Mouse (Mus musculus) inflammation-experienced regulatory T-cells, adult 6 months (primary cell): ENCODE data around the gene Gm28043. TPM values are rescaled to one million over a fixed set of nuclear protein-coding genes. Genes with fewer than 3 reads are reported as not detected.

ENCODE experiments used
- ATAC-seq: one replicate; pipeline ENCODE4 v1.8.0; 2017
- polyA plus RNA-seq, 3 experiments: library from polyadenylated mRNA; unstranded; fragments of 100-300 nt; shearing (Covaris generic); gene quantifications; one replicate each; pipeline ENCODE4 v1.2.1; 2017

Gm28043 gene
- polyA plus RNA-seq, 3 experiments from 2014 or later, result 3.7 to 4.4 (median 4.1) TPM

- no peak for ATAC-seq
Measured at GRCm38 (mm10) chr17:29681669-29682068, 67.0 kb downstream of the Gm28043 start.

DNA sequence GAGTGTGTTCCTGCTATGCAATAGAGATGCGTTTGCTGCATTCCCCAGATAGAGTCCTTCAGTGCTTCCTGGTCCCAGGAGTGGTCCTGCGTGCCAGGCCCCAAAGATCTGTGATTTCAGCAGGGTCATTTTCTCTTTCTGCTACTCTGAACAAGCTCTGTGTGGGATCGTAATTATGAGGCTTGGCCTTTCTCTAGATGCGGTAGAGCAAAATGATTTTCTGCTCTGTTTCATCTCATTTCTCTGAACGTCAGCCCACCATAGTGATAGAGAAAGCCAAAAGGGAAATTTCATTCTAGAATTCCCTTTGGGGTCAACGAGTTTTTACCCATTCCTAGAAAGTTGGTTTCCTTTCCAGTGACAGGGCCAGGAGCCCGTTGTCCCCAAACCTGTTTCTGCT, 67.6 kb downstream of the Gm28043 start:
- ATAC-seq, result no peak

DNA sequence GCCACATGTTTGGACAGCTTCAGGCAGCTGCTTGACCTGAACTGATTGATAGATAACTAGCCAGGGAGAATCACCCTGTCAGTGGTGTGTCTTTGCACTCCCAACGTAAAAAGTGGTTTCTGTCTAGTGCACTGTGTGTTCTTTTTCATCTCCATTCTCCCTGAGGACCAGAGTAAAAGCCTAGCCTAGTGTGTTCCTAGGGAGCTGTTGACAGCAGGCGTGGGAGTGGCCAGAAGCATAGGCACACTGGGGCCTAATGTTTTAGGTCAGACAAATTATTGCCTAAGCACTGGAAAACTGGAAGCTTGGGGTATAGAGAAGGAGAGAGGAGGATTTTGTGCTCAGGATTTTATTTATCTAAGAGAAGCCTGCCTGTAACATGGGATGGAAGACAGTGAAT, 68.5 kb downstream of the Gm28043 start:
- ATAC-seq, result no peak

DNA sequence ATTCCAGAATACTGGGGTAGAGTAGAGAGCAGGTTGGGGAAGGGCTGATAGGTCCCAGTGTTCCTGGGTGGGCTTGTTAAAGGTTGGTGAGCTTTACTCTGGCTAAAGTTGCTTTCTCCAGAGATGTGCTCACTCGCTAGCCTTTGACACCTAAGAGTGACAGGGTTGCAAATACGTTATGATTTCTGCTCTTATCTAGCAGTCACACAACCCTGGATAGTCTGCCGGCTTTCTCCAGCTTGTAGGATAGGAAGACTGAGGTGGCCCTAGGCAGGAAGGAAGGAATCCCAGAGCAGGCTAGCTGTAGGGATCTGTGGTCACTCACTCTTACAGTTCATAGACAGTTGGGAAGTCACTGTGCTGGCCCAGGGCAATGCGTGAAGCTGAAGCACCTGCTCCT, 69.6 kb downstream of the Gm28043 start:
- no peak for ATAC-seq

GRCm38 (mm10) chr17:29686771-29687170, 72.1 kb downstream of the Gm28043 start:
- ATAC-seq, result no peak

- no peak for ATAC-seq
Measured at GRCm38 (mm10) chr17:29687373-29687772, 72.7 kb downstream of the Gm28043 start.

DNA sequence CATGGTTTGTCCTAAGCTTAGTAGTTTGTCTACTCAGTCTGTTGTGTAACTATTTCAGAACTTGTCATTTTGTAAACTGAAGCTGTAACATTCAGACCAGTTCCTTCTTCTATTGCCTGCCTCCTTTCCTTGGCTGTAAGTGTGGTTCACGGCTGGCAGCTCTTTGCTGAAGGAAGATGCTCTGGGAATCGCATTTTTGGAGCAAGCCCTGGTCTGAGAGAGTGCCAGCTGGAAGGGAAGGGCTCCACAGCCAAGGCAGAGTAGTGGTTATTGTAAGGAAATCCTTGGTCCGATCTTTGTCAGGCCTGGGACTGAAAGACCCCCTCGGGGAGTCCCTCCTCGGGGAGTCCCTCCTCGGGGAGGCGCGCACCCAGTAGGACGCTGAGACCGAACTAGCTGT, 73.9 kb downstream of the Gm28043 start:
- no peak for ATAC-seq

GRCm38 (mm10) chr17:29690257-29690656, 75.6 kb downstream of the Gm28043 start:
- ATAC-seq, result no peak

- no peak for ATAC-seq
Measured at GRCm38 (mm10) chr17:29692827-29693226, 78.2 kb downstream of the Gm28043 start.

DNA sequence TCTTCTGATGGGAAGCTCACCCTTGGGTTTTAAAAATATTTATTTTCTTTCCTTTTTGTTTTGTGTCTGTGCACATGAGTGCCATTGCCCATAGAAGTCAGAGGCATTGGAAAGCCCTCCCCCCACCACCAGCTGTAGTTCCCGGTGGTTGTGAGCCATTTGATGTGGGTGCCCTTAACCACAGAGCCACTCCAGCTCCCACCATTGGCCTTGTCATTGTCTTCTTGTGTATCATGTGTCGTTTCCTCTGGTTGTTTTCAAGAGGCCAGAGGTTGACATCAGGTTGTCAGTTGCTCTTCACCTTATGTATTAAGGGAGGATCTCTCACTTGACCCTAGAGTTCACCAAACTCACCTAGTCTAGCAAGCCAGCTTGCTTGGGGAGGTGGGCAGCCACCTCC, 78.9 kb downstream of the Gm28043 start:
- peak; percentile 17 for ATAC-seq

- no peak for ATAC-seq
Measured at GRCm38 (mm10) chr17:29694516-29694915, 79.8 kb downstream of the Gm28043 start.

DNA sequence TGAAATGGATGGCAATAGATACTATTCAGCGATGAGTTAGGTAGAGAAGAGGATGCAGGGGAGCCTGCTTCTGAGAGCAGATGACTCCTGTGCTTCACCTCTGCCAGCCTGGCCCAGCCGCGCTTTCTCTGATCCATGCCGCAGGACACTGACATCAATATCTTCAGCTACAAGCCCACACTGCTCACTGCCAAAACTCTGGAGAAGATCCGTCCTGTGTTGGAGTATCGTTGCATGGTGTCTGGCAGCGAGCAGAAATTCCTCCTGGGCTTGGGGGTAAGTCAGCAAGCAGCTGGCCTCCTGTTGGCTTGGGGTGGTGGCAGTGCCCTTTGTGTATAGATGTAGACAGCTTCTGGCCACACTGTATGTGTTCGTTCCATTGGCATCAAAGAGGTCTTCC, 82.3 kb downstream of the Gm28043 start:
- no peak for ATAC-seq

- no peak for ATAC-seq
Measured at GRCm38 (mm10) chr17:29698421-29698820, 83.7 kb downstream of the Gm28043 start.

- ATAC-seq, result no peak
Measured at GRCm38 (mm10) chr17:29700573-29700972, 85.9 kb downstream of the Gm28043 start.

DNA sequence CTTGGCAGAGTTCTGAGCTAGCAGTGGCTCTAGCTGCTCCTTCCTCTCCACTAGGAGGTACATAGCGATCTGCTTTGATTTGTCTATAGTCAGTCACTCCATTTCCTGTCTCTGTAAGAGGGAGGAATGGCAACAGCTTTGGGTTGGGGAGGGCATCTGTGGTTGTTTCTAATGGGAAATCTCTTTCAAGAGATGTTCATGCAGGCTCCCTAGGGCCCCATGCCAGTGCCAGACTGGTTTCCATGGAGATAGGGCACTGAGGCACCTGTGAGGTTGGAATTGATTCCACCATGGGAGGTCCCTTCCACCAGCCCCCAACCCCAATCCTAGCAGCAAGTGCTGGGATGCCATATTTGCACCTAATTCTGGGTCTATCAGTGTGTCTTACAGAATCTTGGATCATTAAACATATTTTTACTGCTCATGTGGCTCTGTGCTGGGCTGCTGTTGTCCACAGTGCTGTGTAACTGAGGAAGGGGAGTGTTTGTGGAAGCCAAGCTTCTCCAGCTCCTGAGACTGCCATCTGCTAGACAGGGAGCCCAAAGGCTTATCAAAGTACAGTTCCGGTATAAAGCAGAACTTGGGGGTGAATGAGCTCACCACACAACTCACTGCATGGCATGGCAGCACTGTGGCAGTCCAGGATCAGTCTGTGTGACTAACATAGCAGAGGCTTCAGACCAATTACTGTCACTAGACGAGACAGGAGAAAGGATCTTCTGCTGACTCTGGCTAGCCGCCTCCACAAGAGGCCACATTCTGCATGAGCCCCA, 88.4 kb downstream of the Gm28043 start:
- no peak for ATAC-seq

DNA sequence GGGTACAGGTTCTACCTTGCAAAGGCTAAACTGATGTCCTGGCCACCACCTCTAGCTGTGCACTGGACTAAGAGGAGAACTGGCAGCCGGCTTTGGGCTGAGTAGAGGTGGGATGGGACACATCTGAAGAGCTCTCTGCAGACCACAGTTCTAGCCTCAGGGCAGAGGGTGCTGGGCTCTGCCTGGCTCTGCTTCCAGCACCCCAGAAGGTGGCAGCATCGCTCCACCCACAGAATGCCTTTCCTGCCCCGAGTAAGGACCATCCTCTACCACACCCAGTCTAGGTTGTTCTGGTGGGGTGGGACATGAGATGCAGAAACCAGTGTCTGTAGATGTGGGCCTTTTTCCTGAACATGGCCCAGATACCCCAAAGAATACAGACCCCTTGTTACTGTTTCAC, 90.1 kb downstream of the Gm28043 start:
- peak; percentile 61 for ATAC-seq

DNA sequence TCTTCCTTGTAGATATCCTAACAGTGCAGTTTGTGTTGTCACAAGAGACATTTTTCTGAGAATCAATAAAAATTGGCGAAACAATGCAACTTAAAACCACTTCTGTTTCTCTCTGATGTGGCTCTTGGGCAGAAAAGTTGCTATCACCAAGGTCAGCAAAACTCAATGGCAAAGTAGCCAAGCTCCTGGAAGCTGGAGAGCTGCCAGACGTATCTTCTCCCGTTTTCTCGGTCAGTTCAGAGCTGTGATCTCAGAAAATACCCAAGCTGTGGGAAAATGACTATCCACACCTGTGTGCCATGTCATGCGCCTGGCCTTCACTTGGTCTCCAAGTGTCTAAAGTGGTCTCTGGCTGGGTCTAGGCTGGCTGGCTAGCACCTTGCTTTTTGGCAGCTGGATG, 91.2 kb downstream of the Gm28043 start:
- no peak for ATAC-seq

DNA sequence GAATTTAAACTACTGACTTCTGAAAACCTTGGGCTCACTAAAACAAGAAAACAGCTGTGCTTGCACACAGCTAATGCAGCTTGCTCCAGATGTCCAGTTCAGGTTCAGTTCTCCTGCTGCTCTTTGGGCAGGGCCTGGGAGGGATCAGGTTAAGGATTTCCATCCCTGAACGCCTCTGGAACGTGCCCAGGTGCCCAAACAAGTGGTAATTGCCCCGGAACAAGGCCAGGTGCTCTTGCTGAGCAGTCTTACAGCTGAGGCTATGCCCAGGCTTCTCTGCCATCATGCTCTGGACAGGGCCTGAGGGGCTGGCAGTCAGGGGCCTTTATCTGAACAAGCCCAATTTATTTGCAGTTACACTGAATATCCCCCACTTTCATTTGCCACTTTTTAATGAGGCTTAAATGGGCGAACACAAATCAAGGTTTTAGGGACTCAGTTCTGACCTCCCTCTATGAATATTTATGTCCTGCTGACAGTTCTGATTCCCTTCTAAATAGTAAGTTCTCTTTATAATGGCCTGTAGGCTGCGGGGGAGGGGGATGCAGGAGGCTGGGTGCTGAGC, 92.4 kb downstream of the Gm28043 start:
- no peak for ATAC-seq

DNA sequence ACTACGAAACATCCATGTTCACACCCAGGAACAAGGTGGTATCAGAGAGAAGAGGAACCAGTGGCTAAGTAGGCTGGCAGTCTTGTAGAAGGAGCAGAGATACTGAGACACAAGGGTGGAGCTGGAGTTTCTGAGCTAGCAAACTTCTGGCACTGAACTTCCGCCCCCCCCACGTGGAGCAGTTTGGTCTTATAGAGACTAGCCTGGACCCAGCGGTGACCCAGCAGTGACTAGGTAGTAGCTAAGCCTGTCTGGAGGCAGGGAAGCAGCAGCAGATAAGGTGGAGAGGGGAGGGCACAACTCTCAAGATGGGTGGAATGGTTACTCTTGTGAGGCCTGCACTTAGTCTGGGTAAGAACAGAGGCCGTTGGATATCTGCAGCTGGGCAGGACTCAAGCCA, 94.1 kb downstream of the Gm28043 start:
- ATAC-seq, result no peak

DNA sequence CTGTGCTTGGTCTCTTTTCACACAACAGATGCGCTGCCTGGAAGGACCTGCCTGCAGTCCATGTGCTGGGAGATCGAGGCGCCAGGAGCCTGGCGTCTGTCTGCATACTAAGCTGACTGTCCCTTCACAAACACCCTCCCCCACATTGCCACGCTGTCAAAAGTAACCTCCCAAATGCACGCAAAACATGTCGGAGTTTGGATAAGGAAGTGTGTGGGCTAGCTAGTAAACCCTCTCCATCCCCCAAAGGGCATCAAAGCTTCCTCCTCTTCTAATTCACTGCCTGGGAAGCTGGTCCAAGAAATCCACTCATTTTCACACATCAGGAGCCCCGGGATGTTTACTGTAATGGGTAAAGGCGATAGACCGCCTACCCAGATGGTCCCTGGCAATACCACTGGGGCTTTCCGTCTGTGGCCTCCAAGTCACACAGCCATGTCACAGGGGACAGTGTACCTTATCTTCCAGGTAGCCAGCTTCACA, 95.9 kb downstream of the Gm28043 start:
- no peak for ATAC-seq

DNA sequence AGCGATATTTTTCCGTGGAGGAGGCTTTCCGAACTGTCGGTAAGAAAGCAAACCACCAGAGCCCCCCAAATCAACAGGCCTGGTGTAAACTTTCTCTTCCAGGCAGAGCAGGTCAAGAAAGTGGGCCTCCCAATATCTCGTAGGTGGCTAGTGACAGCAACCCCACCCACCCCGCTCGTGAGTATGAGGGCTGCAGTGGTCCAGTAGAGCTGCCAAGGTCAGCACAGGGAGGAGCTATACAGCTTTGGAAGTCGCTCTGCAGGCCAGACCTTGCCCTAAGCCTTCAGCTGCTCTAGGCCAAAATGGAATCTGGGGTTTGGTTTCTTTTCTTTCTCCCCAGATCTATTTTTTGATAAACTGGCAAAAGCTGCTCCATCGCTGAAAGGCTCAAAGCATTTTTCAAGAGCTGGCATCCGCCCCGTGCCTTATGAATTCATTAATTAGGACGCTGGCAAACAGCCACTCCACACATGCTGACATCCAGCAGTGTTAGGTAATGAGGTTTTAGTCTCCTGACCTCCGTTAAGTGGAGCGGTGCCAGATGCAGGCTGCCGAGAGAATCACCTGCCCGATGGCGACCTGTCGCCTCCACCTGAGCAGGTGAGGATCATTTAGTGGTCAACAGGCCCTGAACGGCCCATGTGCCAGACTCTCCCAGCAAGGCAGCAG, 96.5 kb downstream of the Gm28043 start:
- no peak for ATAC-seq

DNA sequence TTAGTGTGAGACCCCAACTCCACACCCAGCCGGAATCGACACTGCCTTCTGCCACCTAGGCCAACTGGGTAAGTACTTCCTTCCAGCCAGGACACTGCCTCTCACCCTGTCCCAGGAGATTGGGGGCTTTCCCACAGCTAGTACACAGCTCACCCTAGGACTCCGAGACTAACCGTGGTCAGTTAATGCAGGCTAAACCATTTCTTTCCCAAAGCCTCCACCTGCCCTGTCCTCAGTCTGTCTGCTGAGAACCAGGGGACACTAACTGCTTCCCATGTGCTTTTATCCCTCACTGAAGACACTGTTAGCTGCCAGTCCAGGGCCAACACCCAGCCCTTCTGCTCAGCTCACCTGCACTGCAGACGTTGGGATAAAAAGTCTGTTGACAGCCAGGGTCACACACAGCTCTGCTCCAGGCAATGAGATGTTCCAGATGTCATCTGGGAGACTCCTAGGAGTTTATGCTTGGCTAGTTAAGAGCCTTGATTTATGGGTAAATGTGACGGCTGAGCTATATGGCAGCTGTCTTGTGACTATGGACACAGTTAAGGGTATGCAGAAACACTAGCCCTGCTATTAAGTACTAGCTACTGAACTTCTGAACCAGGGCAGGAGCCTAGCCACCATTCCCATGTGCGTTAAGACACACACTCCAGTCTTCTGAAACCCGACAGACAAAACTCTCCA, 97.2 kb downstream of the Gm28043 start:
- ATAC-seq, result no peak

DNA sequence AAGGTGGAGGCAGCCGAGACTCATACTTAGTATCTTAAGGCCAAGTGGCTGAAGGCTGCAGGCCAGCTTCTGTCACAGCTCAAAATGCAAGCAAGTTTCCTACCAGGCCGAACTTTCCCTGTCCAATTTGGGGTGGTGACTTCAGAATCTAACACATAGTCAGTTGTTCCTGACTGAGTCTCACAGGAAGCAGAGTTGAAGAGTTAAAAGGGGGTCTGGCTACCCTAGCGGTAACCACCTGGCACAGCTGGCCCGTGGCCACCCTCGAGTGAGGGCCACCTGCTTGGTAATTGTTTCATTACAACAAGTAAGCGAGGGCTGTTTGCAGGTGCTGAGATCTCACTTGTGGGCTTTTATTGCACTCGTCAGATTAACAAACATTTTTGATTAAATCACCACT, 97.9 kb downstream of the Gm28043 start:
- no peak for ATAC-seq
